Mouse (Mus musculus) T-helper 2 cell (primary cell): ENCODE data around the gene Gorab.

Source experiments
- in situ Hi-C: fragments of 300-600 bp; cut with MboI, MseI; formaldehyde crosslinking; loops from one replicate; pipeline ENCODE4 v1.15.1; 2025; ENCODE audit warnings: high pct_unique_total_duplicates

Gene Gorab

DNA sequence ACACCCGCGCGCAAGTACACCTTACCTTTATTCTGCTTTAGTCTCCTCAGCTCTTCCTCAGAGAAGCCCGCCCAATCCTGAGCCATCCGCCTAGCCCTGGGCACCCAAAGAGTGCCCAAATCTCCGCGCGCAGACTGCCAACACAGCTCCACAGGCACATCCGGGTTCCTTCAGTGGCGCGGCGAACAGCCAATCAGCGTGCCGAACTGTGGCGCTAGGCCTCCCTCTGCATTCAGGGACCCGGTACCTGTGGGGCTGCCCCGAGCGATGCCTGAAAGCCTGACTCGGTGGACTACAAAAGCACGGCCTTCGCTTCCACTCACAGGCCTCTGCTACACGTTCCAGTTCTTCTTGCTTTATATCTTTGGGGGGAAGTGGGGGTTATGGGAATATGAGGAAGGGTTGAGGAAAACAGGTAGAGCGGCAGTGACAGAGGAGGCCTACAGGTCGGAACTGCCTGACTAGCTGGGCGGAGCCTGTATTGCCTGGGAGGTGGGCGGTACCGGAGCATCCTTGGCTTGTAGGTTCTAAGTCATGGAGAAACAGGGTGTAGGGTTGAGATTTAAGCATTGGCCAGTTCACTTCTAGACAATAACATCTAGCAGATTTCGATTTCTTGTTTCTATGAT, at the start of gene Gorab:
Gene Gorab (minus strand): TSS at position 172 of the 629 bp plus-strand sequence.
- in situ Hi-C loops: loop anchor here (25.0 kb wide), 1 partner anchor 859 kb away; no protein-coding TSS in a partner anchor

DNA sequence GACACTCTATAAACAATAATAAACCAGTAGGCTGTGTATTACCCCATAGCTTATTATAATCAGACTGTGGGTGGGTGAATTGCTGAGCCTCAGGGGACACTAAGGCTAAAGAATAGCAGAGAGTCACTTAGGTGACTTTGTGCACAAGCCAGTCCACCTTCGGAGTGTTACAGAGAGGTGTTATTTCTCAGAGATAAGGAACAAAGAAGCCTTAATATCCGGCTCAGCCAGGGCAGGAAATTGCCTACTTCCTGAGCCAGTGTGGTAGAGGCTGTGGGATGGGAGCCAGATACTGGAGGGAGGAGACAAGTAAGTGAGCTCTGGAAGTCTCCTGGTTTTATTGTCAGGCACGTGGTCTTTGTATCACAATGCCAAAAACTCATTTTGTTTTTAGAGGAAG, 40.4 kb upstream of the Gorab start:
- in situ Hi-C loops: no loop called here

DNA sequence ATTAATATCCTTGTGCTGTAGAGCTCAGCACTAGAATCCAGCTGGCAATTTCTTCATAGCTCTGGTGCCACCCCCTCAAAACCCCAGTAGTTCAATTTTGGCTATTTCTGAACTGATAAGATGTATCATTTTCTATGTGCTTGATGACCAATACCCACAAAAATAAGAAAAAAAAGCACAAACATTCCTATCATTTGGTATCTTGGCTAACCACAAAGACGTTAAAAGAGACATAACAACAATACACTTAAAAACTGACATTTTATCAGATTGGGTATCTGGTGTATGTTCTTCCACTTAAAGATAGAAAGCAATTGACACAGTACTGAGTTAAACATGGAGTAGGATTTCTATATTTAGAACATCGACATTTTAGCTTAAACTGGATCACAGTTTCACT, 35.5 kb upstream of the Gorab start:
- in situ Hi-C loops: no loop called here

DNA sequence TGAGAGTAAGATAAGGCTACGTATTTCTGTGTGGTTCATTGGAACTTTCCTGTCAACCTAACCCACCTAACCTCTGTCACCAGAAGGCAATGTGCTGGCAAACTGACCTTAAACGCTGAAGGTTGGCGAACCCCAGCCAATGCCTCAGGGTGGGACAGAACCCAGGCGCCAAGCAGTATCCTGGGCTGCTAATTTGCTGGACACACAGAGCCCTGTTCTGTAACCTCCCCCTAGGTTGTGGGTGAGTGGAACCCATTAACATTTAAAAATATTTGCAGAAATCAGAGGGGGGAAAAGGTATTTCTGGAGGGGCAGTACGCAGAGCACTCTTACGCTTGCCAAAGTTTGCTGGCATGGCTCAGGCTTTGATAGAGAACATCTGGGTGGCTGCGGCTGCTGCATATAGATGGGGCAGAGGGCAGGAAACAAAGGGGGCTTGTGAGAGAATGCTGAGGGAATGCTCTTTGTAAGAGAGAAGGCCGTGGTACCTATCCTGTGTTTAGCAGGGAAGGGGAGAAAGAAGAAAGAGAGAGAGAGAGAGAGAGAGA, 20.1 kb upstream of the Gorab start:
- in situ Hi-C loops: loop anchor here (25.0 kb wide), 1 partner anchor 839 kb away; no protein-coding TSS in a partner anchor

DNA sequence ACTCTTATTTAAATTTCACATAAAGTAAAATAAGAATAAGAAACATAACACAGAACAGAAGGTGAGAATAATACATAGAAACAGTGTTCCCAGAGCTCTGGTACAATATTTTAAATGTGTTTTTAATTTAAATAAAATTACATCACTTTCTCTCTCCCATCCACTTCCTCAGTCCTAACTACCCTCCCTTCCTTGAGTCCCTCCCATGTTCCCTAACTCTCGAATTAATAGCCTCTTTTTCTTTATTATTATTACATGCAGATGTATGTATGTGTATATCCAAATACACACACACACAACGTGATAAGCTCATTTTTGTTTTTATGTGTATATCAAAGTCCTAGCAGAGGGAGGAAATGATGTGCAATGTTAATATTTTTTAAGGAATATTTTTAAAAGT, 13.7 kb upstream of the Gorab start:
- in situ Hi-C loops: loop anchor here (25.0 kb wide), 1 partner anchor 845 kb away; no protein-coding TSS in a partner anchor

DNA sequence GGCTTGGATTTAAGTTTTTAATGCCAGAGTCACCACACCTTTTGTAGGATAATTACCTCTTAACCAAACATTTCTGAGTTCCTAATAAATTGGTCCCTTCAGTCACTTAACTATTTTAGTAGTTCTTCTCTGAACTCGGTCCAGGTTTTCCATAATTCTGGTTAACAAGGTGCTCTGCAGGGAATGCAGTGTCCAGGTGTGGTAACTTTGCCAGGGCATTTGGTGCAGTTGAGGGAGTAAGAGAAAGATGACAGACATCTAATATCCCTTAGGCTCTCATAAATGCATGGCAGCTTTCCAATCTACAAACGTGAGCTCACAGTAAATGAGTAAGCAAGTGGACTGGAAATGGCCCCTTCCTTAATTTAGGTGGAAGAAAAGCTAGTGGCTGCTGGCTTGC, 10.7 kb upstream of the Gorab start:
- in situ Hi-C loops: loop anchor here (25.0 kb wide), 1 partner anchor 848 kb away; no protein-coding TSS in a partner anchor

DNA sequence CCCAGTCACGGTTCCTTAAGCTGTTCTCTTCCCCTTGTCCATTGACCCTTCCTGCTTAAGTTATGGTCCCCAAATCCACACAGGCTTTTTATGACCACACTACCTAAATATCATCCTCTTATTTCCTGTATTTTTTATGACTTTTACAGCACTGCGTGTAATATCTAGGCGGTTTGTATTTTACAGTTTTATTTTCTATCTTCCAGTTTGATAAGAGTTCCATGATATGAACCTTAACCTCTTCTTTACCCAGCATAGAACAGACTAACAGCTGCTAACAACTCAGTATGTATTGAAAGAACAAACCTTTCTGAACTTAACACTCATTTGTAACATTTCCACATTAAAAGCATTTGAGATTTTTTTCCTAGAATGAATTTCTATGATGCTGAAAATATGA, 2.7 kb upstream of the Gorab start:
- in situ Hi-C loops: loop anchor here (5.0 to 25.0 kb wide), 2 partner anchors 521 to 856 kb away; partner anchors contain the start of gene Scyl3

DNA sequence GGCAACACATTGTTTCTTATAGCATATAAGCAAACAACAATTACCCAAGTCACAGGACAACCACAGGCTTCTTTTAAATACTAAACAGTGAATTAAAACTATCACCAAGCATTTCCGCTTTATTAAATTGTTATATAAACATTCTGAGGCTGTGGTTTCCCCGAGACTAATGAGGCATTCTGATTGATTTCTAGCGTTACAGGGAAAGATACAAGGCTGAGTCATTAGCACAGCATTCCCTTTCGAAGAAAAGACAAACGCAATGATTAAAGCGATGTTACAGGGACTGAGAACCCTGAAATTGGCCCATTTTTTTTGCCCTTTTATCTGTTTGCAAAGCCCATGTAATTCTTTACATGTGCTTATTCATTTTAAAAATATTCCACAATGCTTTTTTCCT, 12.1 kb downstream of the Gorab start:
- in situ Hi-C loops: loop anchor here (25.0 kb wide), 1 partner anchor 629 kb away; no protein-coding TSS in a partner anchor

DNA sequence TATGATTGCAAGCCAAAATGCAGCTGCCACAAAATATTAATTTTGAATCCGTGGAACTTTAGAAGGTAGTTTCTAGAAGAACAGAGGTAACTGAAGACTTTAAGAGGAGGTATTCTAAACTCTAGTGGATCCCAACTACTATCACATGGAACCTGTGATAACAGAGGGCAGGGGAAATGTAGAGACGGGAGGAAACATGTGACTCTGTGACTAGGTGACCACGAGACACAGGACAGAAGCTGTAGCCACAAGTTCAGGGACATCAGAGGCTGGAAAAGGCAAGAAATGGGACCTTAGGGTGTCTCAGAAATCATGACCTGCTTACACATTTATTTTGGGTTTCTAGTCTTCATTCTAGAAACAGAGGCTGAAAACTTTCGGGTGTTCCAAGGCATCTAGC, 13.4 kb downstream of the Gorab start:
- in situ Hi-C loops: loop anchor here (25.0 kb wide), 1 partner anchor 628 kb away; no protein-coding TSS in a partner anchor

DNA sequence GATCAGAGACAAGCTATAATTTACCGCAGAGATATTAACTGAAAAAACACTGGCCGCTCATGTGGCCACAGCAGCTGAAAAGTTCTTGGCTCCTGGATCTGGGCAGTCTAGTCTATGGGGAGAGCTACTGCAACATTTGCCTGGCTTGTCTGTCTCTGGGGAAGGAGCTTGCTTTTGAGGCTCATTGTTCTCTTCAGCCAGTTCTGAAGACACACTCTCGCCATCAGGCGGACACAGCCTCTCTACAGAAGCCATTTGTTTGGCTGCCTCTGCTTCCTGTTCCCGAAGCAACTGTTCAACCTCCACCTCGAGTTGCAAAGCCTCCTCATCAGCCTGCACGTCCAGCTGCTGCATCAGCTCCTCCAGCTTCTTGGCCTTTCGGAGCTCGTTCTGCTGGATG, 17.3 kb downstream of the Gorab start:
- in situ Hi-C loops: loop anchor here (25.0 kb wide), 1 partner anchor 624 kb away; no protein-coding TSS in a partner anchor

DNA sequence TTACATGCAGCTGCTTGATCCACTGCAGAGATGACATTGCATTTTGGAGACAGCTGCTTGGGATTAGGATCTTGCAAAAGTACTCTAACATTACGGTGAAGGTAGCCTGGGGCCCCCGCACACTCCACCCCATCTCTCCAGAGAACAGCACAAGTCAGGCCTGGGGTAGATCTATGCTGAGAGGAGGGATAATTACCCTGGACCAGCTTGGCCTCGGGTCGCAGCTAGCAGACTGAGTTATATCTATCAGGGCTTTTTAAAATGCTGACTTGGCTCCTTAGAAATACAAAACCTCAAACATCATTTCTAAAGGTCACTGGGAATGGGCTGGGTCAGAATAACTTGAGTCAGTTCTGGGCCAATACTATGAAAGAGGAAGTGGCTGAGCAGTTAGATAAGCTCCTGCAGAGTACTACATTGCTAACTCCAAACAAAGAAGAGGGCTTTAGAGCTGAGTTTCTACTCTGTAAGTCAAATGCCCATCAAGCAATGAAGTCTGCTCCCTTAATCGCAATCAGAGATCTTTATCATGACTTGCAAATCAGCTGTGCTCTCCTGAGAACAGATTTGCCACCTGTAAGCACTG, 19.9 kb downstream of the Gorab start:
- in situ Hi-C loops: loop anchor here (25.0 kb wide), 1 partner anchor 621 kb away; no protein-coding TSS in a partner anchor

DNA sequence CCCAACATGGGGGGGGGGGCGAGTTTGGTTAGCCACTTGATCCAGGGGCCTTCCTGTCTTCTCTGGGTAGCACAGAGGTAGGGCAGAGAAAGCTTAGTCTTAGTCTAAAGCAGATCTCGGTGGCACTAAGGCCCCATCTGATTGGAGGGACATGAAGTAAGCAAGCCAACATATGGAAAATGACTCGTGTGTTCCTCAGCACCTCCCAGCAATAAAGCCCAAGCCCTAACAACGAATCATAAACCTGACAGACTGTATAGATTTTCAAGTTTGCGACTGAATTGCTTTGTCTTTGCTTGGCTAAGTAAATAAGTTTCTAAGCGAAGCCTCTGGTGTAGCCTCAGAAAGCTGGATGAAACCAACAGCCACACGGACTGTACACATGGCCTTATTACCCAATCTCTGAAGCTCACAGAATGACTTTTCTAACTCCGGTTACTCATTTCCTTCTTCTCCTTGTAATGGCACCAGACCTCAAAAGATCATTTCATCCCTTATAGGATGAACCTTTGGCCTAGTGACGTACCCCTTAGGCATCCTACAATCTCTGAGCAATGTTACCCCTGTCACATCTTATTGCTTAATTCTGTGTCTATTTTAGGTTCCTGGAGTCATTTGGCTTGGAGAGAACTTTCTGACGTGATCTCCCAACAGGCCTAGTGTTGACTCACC, 21.3 kb downstream of the Gorab start:
- in situ Hi-C loops: loop anchor here (25.0 kb wide), 1 partner anchor 620 kb away; no protein-coding TSS in a partner anchor

DNA sequence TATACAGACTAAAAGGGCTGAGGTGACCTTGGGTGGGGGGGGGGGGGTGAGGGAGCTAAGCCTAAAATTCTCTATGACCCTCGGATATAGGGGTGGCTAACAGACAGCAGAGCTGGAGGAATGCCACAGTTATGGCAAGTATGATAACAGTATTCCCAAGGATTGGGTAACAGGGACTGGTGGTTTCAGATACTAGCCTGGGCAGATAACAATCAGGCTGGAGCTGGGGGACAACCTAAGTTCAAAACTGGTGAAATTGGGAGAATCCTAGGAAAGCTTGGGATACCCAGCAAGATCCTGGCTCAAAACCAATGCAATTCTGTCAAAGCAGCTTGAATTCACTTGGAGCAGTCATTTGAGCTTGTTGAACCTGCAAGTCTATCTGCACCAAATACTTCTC, 22.9 kb downstream of the Gorab start:
- in situ Hi-C loops: loop anchor here (25.0 kb wide), 1 partner anchor 618 kb away; no protein-coding TSS in a partner anchor

DNA sequence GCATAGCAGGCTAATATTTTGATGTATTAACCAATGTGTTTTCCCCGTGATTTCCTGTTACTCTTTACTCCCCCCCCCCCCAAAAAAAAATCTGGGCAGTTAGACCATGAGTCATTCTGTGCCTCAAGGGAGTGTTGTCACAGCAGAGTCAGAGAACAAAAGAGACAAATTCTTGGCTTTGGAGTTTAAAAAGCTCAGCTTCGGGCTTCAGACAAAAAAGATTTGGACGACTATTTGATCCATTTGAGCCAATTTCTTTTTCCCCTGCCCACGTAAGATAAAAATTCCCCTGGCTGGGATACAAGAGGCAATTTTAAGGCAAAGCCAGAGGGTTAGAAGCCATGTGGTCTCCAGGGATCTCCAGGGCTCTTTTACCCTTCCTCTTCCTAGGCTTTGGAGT, 23.4 kb downstream of the Gorab start:
- in situ Hi-C loops: loop anchor here (25.0 kb wide), 1 partner anchor 618 kb away; no protein-coding TSS in a partner anchor

DNA sequence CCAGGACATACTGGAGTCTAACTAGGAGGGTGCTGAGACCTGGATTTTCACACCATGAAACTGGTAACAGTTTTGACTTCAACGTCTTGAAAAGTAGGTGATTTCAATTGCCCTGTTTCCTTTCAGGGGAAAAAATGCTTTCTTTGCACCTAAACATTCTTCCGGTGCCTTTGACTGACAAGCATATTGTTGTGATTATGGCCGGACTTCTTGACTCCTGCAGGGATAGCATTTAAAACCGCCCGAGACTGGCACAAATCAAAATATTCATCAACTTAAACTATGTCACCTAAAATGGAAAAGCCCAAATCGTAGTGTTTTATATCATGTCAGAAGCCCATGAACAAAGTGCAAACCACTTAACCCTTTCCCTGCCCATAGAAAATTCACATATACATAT, 25.5 kb downstream of the Gorab start:
- in situ Hi-C loops: loop anchor here (25.0 kb wide), 1 partner anchor 616 kb away; no protein-coding TSS in a partner anchor

DNA sequence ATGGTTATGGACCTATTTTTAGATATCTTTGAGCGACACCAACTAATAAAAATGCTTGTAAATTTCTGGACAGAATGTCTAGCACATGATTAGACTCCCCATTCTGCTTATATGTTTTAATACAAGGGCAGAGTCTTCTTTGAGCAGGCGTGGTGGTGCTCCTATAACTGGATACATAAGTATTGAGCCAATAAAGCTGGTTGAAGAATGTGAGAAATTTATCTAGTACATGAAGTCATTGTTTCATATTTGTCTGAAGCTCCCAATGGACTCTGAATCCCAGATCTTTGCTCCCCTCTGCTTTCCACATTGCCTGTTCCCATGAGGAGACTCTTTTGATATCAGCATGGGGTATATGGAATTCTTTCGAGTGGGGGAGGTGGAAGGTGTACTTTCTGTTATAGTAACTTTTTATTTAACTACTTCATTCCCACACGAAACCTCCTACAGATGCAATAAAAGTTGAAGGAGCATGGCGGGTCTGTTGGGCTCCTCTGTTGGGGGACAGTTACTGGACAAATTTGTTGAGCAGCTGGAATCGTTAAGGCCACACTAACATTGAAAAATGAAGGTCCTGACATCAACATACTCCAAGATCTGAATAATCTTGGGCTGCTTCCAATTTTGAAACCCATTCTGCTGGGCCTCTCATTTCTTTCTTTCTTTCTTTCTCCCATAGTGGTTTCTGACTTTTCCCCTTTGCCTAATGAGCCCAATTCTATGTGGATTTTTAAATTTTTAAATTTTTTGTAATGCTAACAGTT, 26.5 kb downstream of the Gorab start:
- in situ Hi-C loops: loop anchor here (25.0 kb wide), 1 partner anchor 615 kb away; no protein-coding TSS in a partner anchor

DNA sequence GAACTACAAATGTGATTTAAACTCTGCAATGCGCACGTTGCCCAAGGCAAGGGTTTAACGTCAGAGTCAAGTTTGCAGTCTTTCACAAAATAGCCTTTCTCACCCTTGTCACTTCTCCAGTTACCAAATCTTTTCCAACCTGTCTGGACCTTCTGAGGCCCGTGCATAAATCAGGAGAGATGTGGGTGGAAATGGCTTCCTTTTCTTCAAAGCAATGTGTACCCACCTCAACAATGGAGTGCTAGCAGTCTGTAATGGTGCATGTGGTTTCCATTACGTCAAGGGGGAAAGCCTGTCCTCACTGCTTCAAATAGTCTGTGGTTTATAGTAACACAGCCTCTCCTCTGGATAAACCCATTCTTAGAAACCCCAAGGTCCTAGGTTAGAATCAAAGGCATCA, 29.0 kb downstream of the Gorab start:
- in situ Hi-C loops: no loop called here

DNA sequence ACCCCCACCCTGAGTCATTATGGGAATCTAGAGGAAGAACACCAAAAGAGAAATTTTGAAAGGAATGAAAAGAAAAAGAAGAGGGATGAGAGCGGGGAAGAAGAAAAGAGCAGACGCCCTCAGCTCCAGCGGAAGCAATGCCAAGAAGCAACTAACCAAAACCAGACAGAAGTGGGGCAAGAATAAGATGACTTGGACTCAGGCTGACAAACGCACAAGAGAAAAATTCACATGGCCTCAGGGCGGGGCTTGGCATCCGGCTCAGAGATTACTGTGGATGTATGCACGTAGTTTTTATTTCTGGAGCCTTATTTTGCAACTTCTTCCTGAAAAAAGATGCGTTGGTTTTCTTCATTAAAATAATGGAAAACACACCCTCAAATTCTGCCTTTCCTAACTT, 41.3 kb downstream of the Gorab start:
- in situ Hi-C loops: loop anchor here (10.0 kb wide), 1 partner anchor 403 kb away; no protein-coding TSS in a partner anchor

DNA sequence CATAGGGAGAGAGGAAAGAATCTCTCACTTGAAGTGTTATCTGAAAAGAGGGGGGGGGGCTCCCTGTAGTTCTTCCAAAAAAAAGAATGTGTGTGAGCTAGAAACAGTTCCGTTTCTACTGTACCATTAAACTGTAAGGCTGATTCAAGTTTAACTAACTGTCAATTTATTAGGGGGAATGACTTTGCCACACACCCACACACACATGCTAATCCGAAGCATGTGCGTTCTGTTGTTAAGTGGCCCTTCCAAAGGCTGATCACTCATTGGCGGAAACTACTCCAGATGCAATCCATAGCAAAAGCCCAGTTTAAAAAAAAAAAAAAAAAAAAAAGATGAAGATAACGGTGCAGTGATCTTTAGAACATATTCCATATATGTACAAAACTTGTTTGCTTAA, 42.1 kb downstream of the Gorab start:
- in situ Hi-C loops: loop anchor here (10.0 kb wide), 1 partner anchor 403 kb away; no protein-coding TSS in a partner anchor

DNA sequence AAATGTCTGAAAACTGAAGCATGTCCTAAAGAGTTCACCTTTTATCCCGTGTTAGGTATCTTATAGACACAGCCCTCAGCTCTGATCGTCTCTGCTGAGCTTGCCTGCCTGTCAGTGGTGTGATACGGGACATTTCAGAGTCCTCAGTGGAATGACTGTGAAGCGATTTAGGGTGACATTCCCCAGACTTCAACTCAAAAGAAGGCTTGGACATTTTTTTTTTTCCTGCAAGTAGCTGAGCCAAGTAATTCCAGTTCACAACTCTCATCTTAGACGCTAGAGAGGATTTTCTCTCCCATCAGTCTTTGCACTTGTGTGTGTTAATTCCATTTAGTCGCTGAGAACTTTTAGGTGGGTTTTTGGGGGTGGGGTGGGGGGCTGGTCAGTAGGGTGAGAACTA, 42.7 kb downstream of the Gorab start:
- in situ Hi-C loops: loop anchor here (10.0 kb wide), 1 partner anchor 404 kb away; no protein-coding TSS in a partner anchor

DNA sequence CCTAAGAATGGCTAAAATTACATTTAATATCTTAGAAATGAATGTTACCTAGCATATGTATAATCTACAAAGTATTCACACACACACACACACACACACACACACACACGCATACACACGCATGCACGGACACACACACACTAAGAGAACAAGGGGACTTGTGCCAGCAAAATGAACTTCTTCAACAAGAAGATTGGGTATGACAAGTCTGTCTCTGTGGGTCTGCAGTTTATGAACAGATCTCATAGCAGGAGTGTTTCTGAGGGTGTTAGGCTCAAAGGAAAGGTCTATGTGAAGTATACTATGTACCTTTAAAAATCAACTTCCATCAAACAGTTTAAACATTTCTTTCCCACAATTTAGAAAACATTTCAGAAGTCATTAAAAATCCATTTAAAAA, 43.9 kb downstream of the Gorab start:
- in situ Hi-C loops: no loop called here
